Mouse (Mus musculus) CH12.LX (cell line): ENCODE measurements around the gene D6Ertd527e. TPM values are rescaled to one million over a fixed set of nuclear protein-coding genes. Genes with fewer than 3 reads are reported as not detected.

Experiments used
- DNase-seq: peaks from one replicate; pipeline ENCODE4 v3.0.0-alpha.2; 2013; ENCODE audit errors: extremely low read depth
- H3K27ac ChIP-seq: 2 replicates; pipeline ENCODE4 v1.5.1; 2012; ENCODE audit warnings: low read depth, mild to moderate bottlenecking, control low read depth, moderate library complexity; ENCODE audit not compliant: insufficient read depth
- H3K27me3 ChIP-seq: replicated peaks from 2 replicates; pipeline ENCODE3; 2012; ENCODE audit warnings: inconsistent platforms
- H3K36me3 ChIP-seq, 2 experiments: replicated peaks in 1 of 2; 2 replicates each; pipeline versions ENCODE3 to v1.6.1; 2012; ENCODE audit warnings: inconsistent platforms in 1 of 2, low read length in 1 of 2, mild to moderate bottlenecking in 1 of 2, mixed read lengths in 1 of 2, moderate library complexity in 1 of 2; ENCODE audit not compliant: control insufficient read depth in 1 of 2, insufficient read depth in 1 of 2
- H3K4me1 ChIP-seq, 2 experiments: 2 replicates each; pipeline ENCODE4 v1.6.1; 2012; ENCODE audit warnings: inconsistent platforms in 1 of 2, moderate library complexity in 1 of 2; ENCODE audit not compliant: insufficient read depth in 2 of 2, control insufficient read depth in 1 of 2
- H3K4me2 ChIP-seq: 2 replicates; pipeline ENCODE4 v1.6.1; 2012; ENCODE audit warnings: low read depth, mild to moderate bottlenecking, control low read depth; ENCODE audit not compliant: poor library complexity, insufficient read depth, severe bottlenecking
- H3K4me3 ChIP-seq, 3 experiments: fragments of 150-350 bp in 1 of 3; sonication (generic) in 1 of 3; replicated peaks in 1 of 3; 2 replicates each; pipeline versions ENCODE3 to v1.5.1; 2011 to 2012; ENCODE audit warnings: low read depth in 2 of 3, low read length in 2 of 3, mild to moderate bottlenecking in 2 of 3, moderate library complexity in 2 of 3, control low read depth in 1 of 3, improper control_type of control experiment in 1 of 3, inconsistent platforms in 1 of 3, mixed read lengths in 1 of 3; ENCODE audit not compliant: poor library complexity in 1 of 3
- H3K79me2 ChIP-seq: replicated peaks from 2 replicates; pipeline ENCODE4 v1.6.1; 2012; ENCODE audit warnings: mild to moderate bottlenecking, moderate library complexity; ENCODE audit not compliant: control insufficient read depth, poor library complexity, insufficient read depth, severe bottlenecking; ENCODE audit errors: extremely low read depth
- H3K9ac ChIP-seq: 2 replicates; pipeline ENCODE4 v1.6.1; 2012; ENCODE audit warnings: low read depth, mild to moderate bottlenecking, control low read depth, moderate library complexity; ENCODE audit not compliant: insufficient read depth
- H3K9me3 ChIP-seq: replicated peaks from 2 replicates; pipeline ENCODE3; 2012; ENCODE audit warnings: low read length, inconsistent platforms, mixed read lengths
- CHD1 ChIP-seq: IDR thresholded peaks from 2 replicates; pipeline ENCODE4 v1.6.1; 2012; ENCODE audit warnings: low read depth, low read length, improper control_type of control experiment, inconsistent platforms
- CTCF ChIP-seq, 2 experiments: IDR thresholded peaks in 1 of 2; conservative IDR thresholded peaks in 1 of 2; 2 replicates each; pipeline ENCODE4 v1.5.1; 2011 to 2012; ENCODE audit warnings: low read depth in 2 of 2, low read length in 2 of 2, improper control_type of control experiment in 1 of 2, inconsistent platforms in 1 of 2, mild to moderate bottlenecking in 1 of 2, moderate library complexity in 1 of 2
- E2F4 ChIP-seq: IDR thresholded peaks from 2 replicates; pipeline ENCODE4 v1.6.1; 2011; ENCODE audit warnings: low read depth, low read length, improper control_type of control experiment; ENCODE audit not compliant: insufficient replicate concordance
- ELF1 ChIP-seq: IDR thresholded peaks from 2 replicates; pipeline ENCODE4 v1.6.1; 2014; ENCODE audit warnings: low read depth, mild to moderate bottlenecking, inconsistent platforms, low read length, improper control_type of control experiment
- EP300 ChIP-seq: IDR thresholded peaks from 2 replicates; pipeline ENCODE4 v1.6.1; 2011; ENCODE audit warnings: low read length, improper control_type of control experiment
- GABPA ChIP-seq: IDR thresholded peaks from 2 replicates; pipeline ENCODE4 v1.6.1; 2012; ENCODE audit warnings: low read depth, low read length, improper control_type of control experiment, inconsistent platforms; ENCODE audit not compliant: insufficient replicate concordance
- HCFC1 ChIP-seq: IDR thresholded peaks from 2 replicates; pipeline ENCODE4 v1.6.1; 2012; ENCODE audit warnings: low read depth, mild to moderate bottlenecking, inconsistent platforms, low read length, improper control_type of control experiment
- MAFK ChIP-seq: IDR thresholded peaks from 2 replicates; pipeline ENCODE4 v1.6.1; 2011; ENCODE audit warnings: low read length, improper control_type of control experiment; ENCODE audit not compliant: insufficient replicate concordance
- MAX ChIP-seq: IDR thresholded peaks from 2 replicates; pipeline ENCODE4 v1.6.1; 2011; ENCODE audit warnings: low read length, improper control_type of control experiment
- MEF2A ChIP-seq: IDR thresholded peaks from 2 replicates; pipeline ENCODE4 v1.6.1; 2014; ENCODE audit warnings: low read depth, mild to moderate bottlenecking, inconsistent platforms, low read length, improper control_type of control experiment, borderline replicate concordance
- MYC ChIP-seq: IDR thresholded peaks from 2 replicates; pipeline ENCODE4 v1.6.1; 2011; ENCODE audit warnings: low read depth, mild to moderate bottlenecking, improper control_type of control experiment, low read length
- NELFE ChIP-seq: IDR thresholded peaks from 2 replicates; pipeline ENCODE4 v1.6.1; 2011; ENCODE audit warnings: low read depth, low read length, improper control_type of control experiment
- NRF1 ChIP-seq: IDR thresholded peaks from 2 replicates; pipeline ENCODE4 v1.6.1; 2014; ENCODE audit warnings: low read depth, mild to moderate bottlenecking, inconsistent platforms, low read length, improper control_type of control experiment, moderate library complexity
- POLR2A ChIP-seq: IDR thresholded peaks from 2 replicates; pipeline ENCODE4 v1.6.1; 2011; ENCODE audit warnings: low read depth, mild to moderate bottlenecking, improper control_type of control experiment, low read length
- SIN3A ChIP-seq: IDR thresholded peaks from 2 replicates; pipeline ENCODE4 v1.6.1; 2012; ENCODE audit warnings: low read length, improper control_type of control experiment, inconsistent platforms
- SMC3 ChIP-seq: IDR thresholded peaks from 2 replicates; pipeline ENCODE4 v1.6.1; 2011; ENCODE audit warnings: low read depth, low read length, improper control_type of control experiment
- UBTF ChIP-seq: IDR thresholded peaks from 2 replicates; pipeline ENCODE4 v1.6.1; 2012; ENCODE audit warnings: low read depth, mild to moderate bottlenecking, inconsistent platforms, low read length, improper control_type of control experiment, moderate library complexity
- USF1 ChIP-seq: IDR thresholded peaks from 2 replicates; pipeline ENCODE4 v1.6.1; 2014; ENCODE audit warnings: low read depth, mild to moderate bottlenecking, inconsistent platforms, low read length, improper control_type of control experiment
- ZC3H11A ChIP-seq: IDR thresholded peaks from 2 replicates; pipeline ENCODE4 v1.6.1; 2012; ENCODE audit warnings: low read depth, mild to moderate bottlenecking, inconsistent platforms, low read length, improper control_type of control experiment
- ZKSCAN1 ChIP-seq: IDR thresholded peaks from 2 replicates; pipeline ENCODE4 v1.6.1; 2012; ENCODE audit warnings: low read depth, inconsistent platforms, low read length, improper control_type of control experiment, borderline replicate concordance
- ZMIZ1 ChIP-seq: IDR thresholded peaks from 2 replicates; pipeline ENCODE4 v1.6.1; 2012; ENCODE audit warnings: low read depth, mild to moderate bottlenecking, inconsistent platforms, low read length, improper control_type of control experiment
- ZNF384 ChIP-seq: IDR thresholded peaks from 2 replicates; pipeline ENCODE4 v1.6.1; 2012; ENCODE audit warnings: low read depth, low read length, improper control_type of control experiment, inconsistent platforms
- dilution Hi-C: fragments of 300-500 bp; cut with MboI; formaldehyde crosslinking; loops from 2 replicates; pipeline ENCODE4 v1.14.3; 2020; ENCODE audit warnings: low sequenced_read_pairs; ENCODE audit not compliant: extremely low pct_unique_long_range_greater_than_20kb, extremely low pct_ligation_motif_present
- in situ Hi-C: fragments of 300-500 bp; cut with MboI; formaldehyde crosslinking; loops from 3 replicates; pipeline ENCODE4 v1.14.3; 2019; ENCODE audit warnings: low sequenced_read_pairs, low pct_ligation_motif_present, low pct_unique_long_range_greater_than_20kb, mixed read lengths
- polyA plus RNA-seq: library from polyadenylated mRNA; unstranded; fragments of >175 nt; gene quantifications from 2 replicates; pipeline ENCODE4 v1.2.1, GENCODE M21; 2012; ENCODE audit warnings: low read depth; ENCODE audit not compliant: insufficient read length
- total RNA-seq, 2 experiments: library from RNA; depleted of rRNA; stranded (reverse); fragments of 300-350 nt in 1 of 2; fragments of >200 nt in 1 of 2; gene quantifications; 2 replicates each; pipeline ENCODE4 v1.2.3; 2012 to 2014

D6Ertd527e gene
- total and polyA plus RNA-seq, 3 experiments = 0.10 to 0.34 TPM; not detected in 1

DNA sequence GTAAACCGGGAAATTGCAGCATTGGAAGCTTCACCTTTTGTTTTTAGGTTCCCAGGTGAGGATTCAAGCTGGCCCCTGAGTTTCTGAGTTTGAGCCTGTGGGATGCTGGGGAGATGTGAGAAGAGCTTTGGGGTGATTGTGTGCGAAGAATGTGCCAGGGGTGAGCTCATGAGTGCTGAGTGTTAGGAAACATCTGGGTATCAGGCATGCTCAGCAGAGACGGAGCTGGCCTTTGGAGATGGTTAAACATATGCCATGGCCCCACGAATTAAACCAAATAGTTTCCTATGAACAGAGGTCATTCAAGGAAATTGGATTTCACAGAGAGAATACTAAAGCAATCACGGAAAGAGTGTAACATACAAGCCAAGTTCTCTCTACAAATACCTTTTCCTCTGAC lies 37.7 kb downstream of the D6Ertd527e start:
- in situ Hi-C loops (no loop called here), dilution Hi-C loops (no loop called here)
- H3K9me3 ChIP-seq = no peaks in the 10 kb centered on the region

DNA sequence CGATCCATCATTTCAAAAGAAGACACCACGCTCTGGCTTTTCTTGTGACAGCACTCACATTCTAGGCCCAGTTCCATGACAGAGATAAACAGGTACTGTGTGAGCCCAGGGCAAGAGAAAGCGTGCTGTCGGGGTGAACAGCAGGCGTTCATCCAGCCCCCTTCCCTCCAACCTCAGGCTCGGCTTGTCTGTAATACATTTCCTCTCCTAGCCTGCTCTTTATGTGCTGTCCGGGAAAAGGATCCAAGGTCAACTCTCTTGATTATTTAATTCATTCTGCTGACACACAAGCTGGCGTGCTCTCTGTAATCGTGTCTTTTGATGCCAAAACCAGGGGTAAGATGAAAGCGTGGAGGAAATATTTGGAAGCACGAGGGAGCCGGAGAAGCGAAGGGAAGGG lies 39.0 kb downstream of the D6Ertd527e start:
- H3K4me3 ChIP-seq = no peak overlapping the region
- H3K9me3 ChIP-seq = no peaks in the 10 kb centered on the region
- H3K9ac ChIP-seq = no peak overlapping the region
- H3K79me2 ChIP-seq = no peaks in the 10 kb centered on the region
- dilution Hi-C loops = no loop called here
- H3K4me1 ChIP-seq = peaks cover 8 to 25% of the 10 kb centered on the region in 2 experiments
- H3K4me2 ChIP-seq = no peak overlapping the region
- H3K27me3 ChIP-seq = no peaks in the 10 kb centered on the region
- in situ Hi-C loops = no loop called here
- DNase-seq = no peak
- TF ChIP-seq ZNF384 (no peak), MAFK (no peak), HCFC1 (no peak), CHD1 (no peak), MAX (no peak), CTCF (conservative IDR thresholded peaks at IDR 0.05 in 1 of 2, IDR thresholded peaks at IDR 0.05 in 1 of 2; ENCODE audit: low read depth in 2 of 2, low read length in 2 of 2) (no peak), ZKSCAN1 (no peak), E2F4 (no peak), MYC (no peak), ELF1 (no peak), NRF1 (no peak), EP300 (no peak), NELFE (no peak), UBTF (no peak), SIN3A (no peak), SMC3 (no peak), USF1 (no peak), MEF2A (no peak)
- no peak overlapping the region for H3K27ac ChIP-seq
- H3K36me3 ChIP-seq = no peaks in the 10 kb centered on the region

More for the DNA sequence above, 37.7 kb downstream of the D6Ertd527e start:
- TF ChIP-seq ZMIZ1 = no peak
- TF ChIP-seq GABPA = no peak
- TF ChIP-seq ZKSCAN1 = no peak
- TF ChIP-seq POLR2A = no peak
- no peak for TF ChIP-seq ZC3H11A
- no peak for TF ChIP-seq CHD1
- no peaks in the 10 kb centered on the region for H3K36me3 ChIP-seq
- no peak for DNase-seq
- no peaks in the 10 kb centered on the region for H3K27me3 ChIP-seq
- H3K9ac ChIP-seq = no peak overlapping the region
- no peaks in the 10 kb centered on the region for H3K79me2 ChIP-seq
- H3K4me1 ChIP-seq = peaks cover 8 to 15% of the 10 kb centered on the region in 2 experiments
- H3K4me3 ChIP-seq = no peak overlapping the region
- no peak overlapping the region for H3K27ac ChIP-seq
- no peak overlapping the region for H3K4me2 ChIP-seq
